Mouse (Mus musculus) lung, embryonic 15.5 days (tissue): ENCODE results near the gene Sorbs1. TPM values are rescaled to one million over a fixed set of nuclear protein-coding genes. Genes with fewer than 3 reads are reported as not detected.
A peak's percentile ranks its signal among the peaks of the same experiment; 100 is the strongest.

Experiments used
- ATAC-seq: fragments of 200-750 bp; cut with Nextera tagmentation; 2 replicates; pipeline ENCODE4 v1.8.0; 2017; ENCODE audit warnings: moderate number of reproducible peaks, borderline replicate concordance; ENCODE audit not compliant: low FRiP score, low TSS enrichment; ENCODE audit errors: extremely low read depth
- H3K27ac ChIP-seq: fragments of 300-500 bp; sonication (generic); 2 replicates; pipeline ENCODE4 v1.5.1; 2015; ENCODE audit warnings: moderate library complexity, mild to moderate bottlenecking, inconsistent platforms
- H3K27me3 ChIP-seq: fragments of 300-500 bp; sonication (generic); 2 replicates; pipeline ENCODE4 v1.6.1; 2015; ENCODE audit warnings: inconsistent platforms
- H3K36me3 ChIP-seq: fragments of 300-500 bp; sonication (generic); 2 replicates; pipeline ENCODE4 v1.6.1; 2015; ENCODE audit warnings: inconsistent platforms
- H3K4me1 ChIP-seq: fragments of 300-500 bp; sonication (generic); 2 replicates; pipeline ENCODE4 v1.6.1; 2015; ENCODE audit warnings: inconsistent platforms
- H3K4me2 ChIP-seq: fragments of 300-500 bp; sonication (generic); 2 replicates; pipeline ENCODE4 v1.6.1; 2015; ENCODE audit warnings: inconsistent platforms, mild to moderate bottlenecking, moderate library complexity
- H3K4me3 ChIP-seq: fragments of 300-500 bp; sonication (generic); 2 replicates; pipeline ENCODE4 v1.5.1; 2015; ENCODE audit warnings: mild to moderate bottlenecking, inconsistent platforms
- H3K9ac ChIP-seq: fragments of 300-500 bp; sonication (generic); 2 replicates; pipeline ENCODE4 v1.6.1; 2015; ENCODE audit warnings: inconsistent platforms
- H3K9me3 ChIP-seq: fragments of 300-500 bp; sonication (generic); 2 replicates; pipeline ENCODE4 v1.6.1; 2016; ENCODE audit warnings: inconsistent platforms
- WGBS: fragments of 180-500 bp; shearing (Covaris S2); methylation state at CpG from one replicate; pipeline ENCODE4 v1.1.7; 2015; 5-methylcytosine and 5-hydroxymethylcytosine counted together
- polyA plus RNA-seq: library from polyadenylated mRNA; unstranded; fragments of >200 nt; fragmentation: Nextera tagmentation; extraction: Ambion mirVana; gene quantifications from 2 replicates; pipeline ENCODE4 v1.2.1, GENCODE M21; 2015

Gene Sorbs1
- polyA plus RNA-seq, 1 experiment from 2014 or later, result 45.6 TPM

DNA sequence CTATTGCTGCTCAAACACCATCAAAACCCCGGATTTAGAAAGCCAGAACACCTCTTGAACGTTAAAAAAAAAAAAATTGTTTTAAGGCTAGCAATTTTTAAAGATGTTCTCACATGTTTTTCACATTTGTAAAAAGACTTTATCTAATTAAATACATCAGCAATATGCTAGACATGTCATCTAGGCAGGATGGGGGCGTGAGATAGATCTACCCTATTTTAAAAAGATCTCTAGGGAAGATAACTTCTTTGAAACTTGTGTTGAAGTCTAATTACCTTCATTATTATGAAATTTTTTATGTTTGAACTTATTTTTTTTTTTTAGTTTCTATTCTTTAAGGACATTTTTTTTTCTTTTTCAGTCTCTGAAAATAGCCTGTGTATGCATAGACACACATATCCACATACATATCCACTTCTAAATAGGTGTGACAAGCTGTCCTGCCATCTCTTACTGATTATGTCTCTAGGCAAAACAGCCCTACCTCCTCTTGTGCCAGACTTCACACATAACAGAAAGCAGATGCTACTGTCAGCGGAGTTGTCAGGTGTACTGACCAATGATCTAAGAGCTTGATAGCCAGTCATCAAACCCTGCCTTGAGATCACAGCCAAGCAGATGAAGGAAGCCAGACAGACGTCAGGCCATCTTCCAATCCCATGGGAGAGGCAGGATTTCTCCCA is 153.7 kb downstream of the Sorbs1 start:
- Histone ChIP-seq H3K4me1 (no peaks in the 10 kb centered on the region), H3K27me3 (no peaks in the 10 kb centered on the region), H3K4me3 (no peak overlapping the region), H3K9me3 (no peaks in the 10 kb centered on the region), H3K36me3 (peaks cover 10% of the 10 kb centered on the region), H3K9ac (no peak overlapping the region), H3K27ac (no peak overlapping the region), H3K4me2 (no peak overlapping the region)
- 84% methylated on average over 5 of the region's 5 CpGs for WGBS
- ATAC-seq, result no peak

DNA sequence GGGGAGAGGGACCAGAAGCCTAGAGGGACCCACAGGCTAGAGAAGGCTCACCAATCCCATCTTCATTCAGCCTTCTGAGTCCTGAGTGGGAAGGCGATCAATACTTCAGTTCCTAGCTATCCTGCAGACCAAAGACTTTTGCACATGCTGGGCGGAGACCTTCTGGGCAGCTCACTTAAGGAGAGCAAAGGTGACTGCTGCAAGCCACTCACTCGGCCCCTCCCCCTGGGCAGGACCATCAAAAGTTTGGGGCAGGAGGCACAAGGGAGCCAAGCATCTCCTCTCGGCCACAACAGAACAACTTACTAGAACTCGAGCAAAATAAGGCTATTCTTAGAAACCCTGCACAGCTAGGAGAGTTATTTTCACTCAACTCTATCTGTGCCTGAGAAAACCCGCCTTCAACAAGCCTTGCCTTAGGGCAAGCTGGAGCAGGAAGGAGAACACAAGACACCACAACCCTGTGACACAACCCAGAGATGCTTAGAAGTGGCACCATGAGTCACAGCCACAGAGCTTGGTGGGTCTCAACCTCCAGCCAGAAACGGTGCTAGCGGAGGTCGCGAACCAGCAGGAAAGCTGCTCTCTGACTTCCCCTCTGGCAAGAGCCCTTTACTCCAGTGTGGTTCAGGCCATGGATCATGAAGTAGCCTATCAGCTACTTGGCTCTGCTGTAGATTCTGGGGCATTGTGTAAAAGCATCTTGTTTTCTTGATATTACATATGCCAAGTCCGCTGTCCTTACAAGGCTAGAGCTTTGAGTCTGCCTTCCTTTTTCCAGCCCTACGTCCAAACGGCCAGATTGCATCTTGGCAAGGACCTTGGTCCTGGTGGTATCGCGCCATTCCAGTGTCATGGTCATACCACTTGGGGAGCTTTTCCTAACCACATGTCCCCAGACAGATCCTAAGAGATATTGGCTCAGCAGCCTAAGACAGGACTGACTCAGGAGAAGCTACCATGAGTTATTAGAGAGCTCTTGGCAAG is 156.8 kb downstream of the Sorbs1 start:
- WGBS, result 84% methylated on average over 15 of the region's 15 CpGs
- H3K4me3 ChIP-seq, result no peak overlapping the region
- H3K4me1 ChIP-seq, result no peaks in the 10 kb centered on the region
- no peak overlapping the region for H3K9ac ChIP-seq
- no peaks in the 10 kb centered on the region for H3K9me3 ChIP-seq
- no peaks in the 10 kb centered on the region for H3K36me3 ChIP-seq
- no peak for ATAC-seq
- H3K27ac ChIP-seq, result no peak overlapping the region
- H3K4me2 ChIP-seq, result no peak overlapping the region
- no peaks in the 10 kb centered on the region for H3K27me3 ChIP-seq

DNA sequence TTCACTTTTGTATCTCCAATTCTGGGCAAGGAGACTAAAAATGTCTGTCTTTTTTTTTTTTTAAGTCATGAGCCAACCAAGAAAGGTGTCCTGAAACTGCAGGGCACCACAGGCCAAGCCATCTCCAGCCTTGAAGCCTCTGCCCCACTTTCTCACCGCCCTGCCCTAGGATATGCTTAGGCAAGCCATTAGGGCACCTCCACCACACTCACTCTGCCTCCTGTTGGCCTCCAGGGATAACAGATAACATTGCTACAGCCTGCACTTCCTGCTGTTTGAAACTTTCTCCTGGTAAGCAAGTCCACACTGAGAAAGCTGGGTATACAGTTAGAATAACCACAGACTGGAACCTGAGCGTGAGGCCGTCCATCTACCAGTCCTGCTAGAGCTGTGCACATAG is 158.5 kb downstream of the Sorbs1 start:
- H3K9me3 ChIP-seq, result no peaks in the 10 kb centered on the region
- no peaks in the 10 kb centered on the region for H3K4me1 ChIP-seq
- no peak overlapping the region for H3K4me2 ChIP-seq
- H3K36me3 ChIP-seq, result no peaks in the 10 kb centered on the region
- no peak overlapping the region for H3K4me3 ChIP-seq
- no peaks in the 10 kb centered on the region for H3K27me3 ChIP-seq
- ATAC-seq, result no peak
- H3K9ac ChIP-seq, result no peak overlapping the region
- 92% methylated on average over 3 of the region's 3 CpGs for WGBS
- no peak overlapping the region for H3K27ac ChIP-seq

DNA sequence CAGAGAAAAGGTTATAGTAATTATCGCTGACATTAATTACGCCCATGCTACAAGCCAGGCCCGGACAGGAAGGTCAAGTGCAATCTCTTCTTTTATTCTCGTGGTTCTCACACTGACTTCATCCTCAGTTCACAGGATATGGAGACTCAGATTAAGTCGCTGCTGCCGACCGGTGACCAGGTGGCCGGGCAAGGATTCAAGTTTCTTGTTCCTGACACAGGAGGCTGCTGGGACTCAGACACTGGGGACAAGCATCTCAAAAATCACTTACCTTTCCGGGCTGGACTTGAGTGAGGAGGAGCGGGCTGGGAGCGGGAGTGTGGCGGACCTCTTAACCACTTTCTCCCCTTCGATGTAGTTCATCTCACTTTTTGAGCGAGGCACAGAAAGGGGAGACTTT is 161.6 kb downstream of the Sorbs1 start:
- H3K4me1 ChIP-seq, result peaks cover 4% of the 10 kb centered on the region
- no peak overlapping the region for H3K9ac ChIP-seq
- H3K4me2 ChIP-seq, result no peak overlapping the region
- no peak overlapping the region for H3K27ac ChIP-seq
- no peak overlapping the region for H3K4me3 ChIP-seq
- no peaks in the 10 kb centered on the region for H3K27me3 ChIP-seq
- 75% methylated on average over 14 of the region's 14 CpGs for WGBS
- no peaks in the 10 kb centered on the region for H3K9me3 ChIP-seq
- ATAC-seq, result no peak
- H3K36me3 ChIP-seq, result no peaks in the 10 kb centered on the region

DNA sequence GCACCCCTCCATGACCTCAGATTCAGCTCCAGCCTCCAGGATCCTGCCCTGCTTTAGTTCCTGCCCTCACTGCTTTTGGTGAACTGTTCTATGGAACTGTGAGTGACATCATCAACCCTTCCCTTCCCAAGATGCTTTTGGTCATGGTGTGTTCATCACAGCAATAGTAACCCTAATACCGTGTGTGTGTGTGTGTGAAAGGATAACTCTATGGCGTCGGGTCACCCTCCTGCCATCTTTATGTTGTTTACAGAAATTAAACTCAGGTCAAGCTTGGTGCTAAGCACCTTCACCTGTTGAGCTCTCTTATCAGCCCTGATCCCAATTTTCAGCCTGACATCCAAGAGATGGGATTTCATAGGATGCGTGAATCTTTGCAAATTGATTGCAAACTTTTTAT is 162.7 kb downstream of the Sorbs1 start:
- H3K36me3 ChIP-seq, result no peaks in the 10 kb centered on the region

GRCm38 (mm10) chr19:40349713-40350671 is 163.6 kb downstream of the Sorbs1 start:
- WGBS, result 71% methylated on average over 16 of the region's 16 CpGs
- Histone ChIP-seq H3K4me3 (no peak overlapping the region), H3K27me3 (no peaks in the 10 kb centered on the region), H3K9me3 (no peaks in the 10 kb centered on the region), H3K27ac (no peak overlapping the region), H3K4me1 (peaks cover 15% of the 10 kb centered on the region), H3K4me2 (no peak overlapping the region), H3K36me3 (no peaks in the 10 kb centered on the region), H3K9ac (no peak overlapping the region)
- no peak for ATAC-seq

More for the DNA sequence above, 162.7 kb downstream of the Sorbs1 start:
- Histone ChIP-seq H3K9me3 (no peaks in the 10 kb centered on the region), H3K27ac (no peak overlapping the region), H3K9ac (no peak overlapping the region), H3K4me2 (no peak overlapping the region), H3K4me1 (peaks cover 13% of the 10 kb centered on the region), H3K4me3 (no peak overlapping the region), H3K27me3 (no peaks in the 10 kb centered on the region)
- 84% methylated on average over 4 of the region's 4 CpGs for WGBS
- no peak for ATAC-seq

DNA sequence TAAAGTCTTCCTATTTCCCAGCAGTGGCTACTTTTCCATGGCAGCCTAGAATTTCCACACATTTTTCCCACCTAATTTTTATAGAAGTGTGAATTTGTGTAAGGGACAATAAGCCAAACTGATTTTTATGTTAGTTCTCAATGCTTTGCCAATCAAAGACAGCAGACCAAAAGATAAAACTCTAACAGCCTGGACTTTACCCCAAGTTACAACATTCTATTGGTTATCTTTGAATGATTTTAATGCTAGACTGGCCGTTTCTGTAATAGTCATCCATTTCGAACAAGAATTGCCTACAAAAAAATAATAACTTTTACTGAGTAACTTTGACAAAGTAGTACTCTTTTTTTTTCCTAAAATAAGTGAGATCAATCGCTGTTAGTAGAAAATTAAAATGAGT is 164.3 kb downstream of the Sorbs1 start:
- no peak for ATAC-seq
- H3K4me3 ChIP-seq, result no peak overlapping the region
- 71% methylated on average over 3 of the region's 3 CpGs for WGBS

DNA sequence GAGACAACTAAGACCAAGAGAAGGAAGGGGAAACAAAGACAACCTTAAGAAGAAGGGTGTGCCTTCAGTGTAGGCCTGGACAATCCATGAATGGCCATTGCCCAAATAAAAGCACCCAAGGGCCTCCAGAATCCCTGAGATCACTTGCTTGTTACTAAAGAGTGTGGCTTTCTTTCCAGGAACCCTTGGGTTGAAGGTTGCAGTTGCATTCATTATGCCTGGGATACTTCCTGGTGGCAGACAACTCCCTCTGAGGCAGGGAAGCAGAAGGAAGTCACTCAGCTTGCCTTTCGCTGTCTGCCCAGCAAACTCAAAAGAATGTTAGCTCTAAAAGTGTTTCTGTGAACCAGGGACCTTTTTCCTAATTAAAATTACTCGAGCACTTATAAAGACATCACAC is 164.9 kb downstream of the Sorbs1 start:
- WGBS, result 59% methylated on average over 2 of the region's 2 CpGs
- Histone ChIP-seq H3K4me2 (no peak overlapping the region), H3K27ac (0 out of 2 replicates have a peak overlapping the region, but pooled peaks have one; percentile 5), H3K27me3 (no peaks in the 10 kb centered on the region), H3K9ac (no peak overlapping the region), H3K4me1 (peaks cover 15% of the 10 kb centered on the region), H3K9me3 (no peaks in the 10 kb centered on the region), H3K36me3 (no peaks in the 10 kb centered on the region), H3K4me3 (no peak overlapping the region)
- no peak for ATAC-seq

More for the DNA sequence above, 164.3 kb downstream of the Sorbs1 start:
- no peaks in the 10 kb centered on the region for H3K36me3 ChIP-seq
- H3K4me1 ChIP-seq, result peaks cover 15% of the 10 kb centered on the region
- H3K27me3 ChIP-seq, result no peaks in the 10 kb centered on the region
- H3K9ac ChIP-seq, result no peak overlapping the region
- no peak overlapping the region for H3K27ac ChIP-seq
- no peaks in the 10 kb centered on the region for H3K9me3 ChIP-seq
- H3K4me2 ChIP-seq, result no peak overlapping the region

DNA sequence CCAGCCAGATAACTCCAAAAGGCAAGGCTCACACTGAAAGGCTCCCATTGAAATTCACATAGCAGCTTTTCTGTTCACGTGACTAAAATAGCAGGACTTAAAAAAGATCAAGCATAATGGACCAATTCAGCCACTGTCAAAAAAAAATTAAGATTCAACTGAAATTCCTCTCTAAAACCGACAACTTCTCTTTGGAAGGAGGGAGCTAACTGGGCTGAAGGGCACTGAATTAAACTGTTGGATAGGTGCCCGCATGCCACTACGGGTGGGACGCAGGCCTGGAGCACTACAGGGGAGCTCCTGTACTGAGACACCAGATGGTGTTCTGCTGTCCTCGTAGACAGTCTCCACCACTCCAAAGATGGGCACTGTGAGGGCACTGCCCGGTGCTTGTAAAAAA is 165.4 kb downstream of the Sorbs1 start:
- Histone ChIP-seq H3K9ac (no peak overlapping the region), H3K27ac (0 out of 2 replicates have a peak overlapping the region, but pooled peaks have one; percentile 5), H3K9me3 (no peaks in the 10 kb centered on the region), H3K36me3 (no peaks in the 10 kb centered on the region), H3K27me3 (no peaks in the 10 kb centered on the region), H3K4me2 (no peak overlapping the region), H3K4me1 (peaks cover 15% of the 10 kb centered on the region), H3K4me3 (no peak overlapping the region)
- ATAC-seq, result no peak
- WGBS, result 66% methylated on average over 7 of the region's 7 CpGs

DNA sequence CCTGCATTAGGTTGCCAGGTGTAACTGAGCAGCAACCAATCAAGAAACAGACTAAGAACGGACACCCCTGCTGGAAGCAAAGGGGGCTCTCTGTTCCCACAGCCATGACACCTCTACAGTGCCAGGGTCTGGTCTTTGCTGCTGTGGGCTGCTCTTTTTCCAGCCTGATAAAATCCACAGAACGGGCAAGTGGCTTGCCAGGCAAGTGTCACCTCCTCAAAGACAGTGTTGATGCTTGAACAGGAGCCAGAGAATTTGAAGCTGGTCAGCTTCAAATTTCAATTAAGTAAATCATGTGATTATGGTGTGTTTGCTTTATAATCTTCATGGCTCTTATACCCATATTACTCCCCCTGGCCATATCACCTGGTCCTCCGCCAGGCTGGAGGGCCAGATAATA is 166.7 kb downstream of the Sorbs1 start:
- peak; percentile 41; the same call in 1 of the 2 replicates for ATAC-seq
- WGBS, result 57% methylated on average over 3 of the region's 3 CpGs
- Histone ChIP-seq H3K36me3 (no peaks in the 10 kb centered on the region), H3K27ac (peak overlapping the region; percentile 65), H3K4me1 (peaks cover 15% of the 10 kb centered on the region), H3K9ac (no peak overlapping the region), H3K27me3 (no peaks in the 10 kb centered on the region), H3K4me3 (no peak overlapping the region), H3K9me3 (no peaks in the 10 kb centered on the region), H3K4me2 (no peak overlapping the region)

- H3K9me3 ChIP-seq, result no peaks in the 10 kb centered on the region
- H3K27me3 ChIP-seq, result no peaks in the 10 kb centered on the region
- peak overlapping the region; percentile 69 for H3K27ac ChIP-seq
- 53% methylated on average over 5 of the region's 5 CpGs for WGBS
- H3K4me2 ChIP-seq, result no peak overlapping the region
- H3K36me3 ChIP-seq, result no peaks in the 10 kb centered on the region
- H3K4me1 ChIP-seq, result peaks cover 15% of the 10 kb centered on the region
- no peak overlapping the region for H3K9ac ChIP-seq
- ATAC-seq, result peak; percentile 25; the same call in 1 of the 2 replicates
- H3K4me3 ChIP-seq, result no peak overlapping the region
These were observed 167.2 kb downstream of the Sorbs1 start for GRCm38 (mm10) chr19:40346232-40346844.
